ENCODE assay signal across 22 mouse cellular contexts in genomic region chr11:102291051-102291535, GRCm38 (mm10). TPM values are rescaled to one million over a fixed set of nuclear protein-coding genes. Genes with fewer than 3 reads are reported as not detected.
DNase-seq lines count a peak whose midpoint lies in the region; ATAC-seq and TF ChIP-seq lines count a peak whose summit lies in the region.
"Had no signal": no experiment of that assay in that cellular context is flagged by ENCODE, and none has a peak within 500 bp of the region (broad histone marks: within the 10 kb centered on the region; RNA-seq: fewer than 3 reads in every experiment).

No protein-coding gene starts in this region.

- no peak for TF ChIP-seq CTCF in hindbrain, postnatal 0 days (IDR thresholded peaks at IDR 0.05; ENCODE audit: low read depth)

- no peaks in the 10 kb centered on the region for H3K27me3 ChIP-seq in hindbrain, embryonic 12.5 days
- no peaks in the 10 kb centered on the region for H3K27me3 ChIP-seq in hindbrain, postnatal 0 days (ENCODE audit: insufficient read depth, low read length)
- no peaks in the 10 kb centered on the region for H3K27me3 ChIP-seq in neural tube, embryonic 13.5 days
- H3K27me3 ChIP-seq in embryonic facial prominence, embryonic 14.5 days (replicated peaks; ENCODE audit: control insufficient read depth, insufficient read depth, low read length), result no peaks in the 10 kb centered on the region
- H3K27me3 ChIP-seq: embryonic facial prominence, embryonic 12.5 days; heart, embryonic 15.5 days; intestine, embryonic 15.5 days; liver, embryonic 13.5 days; lung, embryonic 15.5 days; midbrain, embryonic 13.5 days; stomach, embryonic 15.5 days had no signal

- no peak for ATAC-seq in hindbrain, embryonic 12.5 days (ENCODE audit: low FRiP score)
- ATAC-seq in hindbrain, postnatal 0 days, result no peak
- no peak for ATAC-seq in neural tube, embryonic 13.5 days (ENCODE audit: low read depth)
- ATAC-seq in embryonic facial prominence, embryonic 14.5 days (ENCODE audit: low read depth), result no peak
- ATAC-seq: intestine, embryonic 15.5 days; midbrain, embryonic 13.5 days had no signal

- H3K36me3 ChIP-seq in hindbrain, embryonic 12.5 days, result peaks cover 68% of the 10 kb centered on the region
- H3K36me3 ChIP-seq in hindbrain, postnatal 0 days (ENCODE audit: insufficient read depth, low read length), result peaks cover 29% of the 10 kb centered on the region
- peaks cover 74% of the 10 kb centered on the region for H3K36me3 ChIP-seq in neural tube, embryonic 13.5 days
- H3K36me3 ChIP-seq in embryonic facial prominence, embryonic 14.5 days (ENCODE audit: control insufficient read depth, insufficient read depth, low read length), result peaks cover 67% of the 10 kb centered on the region

- H3K4me1 ChIP-seq in hindbrain, embryonic 12.5 days, result peaks cover 36% of the 10 kb centered on the region
- peaks cover 7% of the 10 kb centered on the region; the same call in 1 of the 2 replicates for H3K4me1 ChIP-seq in hindbrain, postnatal 0 days (ENCODE audit: insufficient read depth, low read length)
- H3K4me1 ChIP-seq in neural tube, embryonic 13.5 days (replicated peaks), result peaks cover 32% of the 10 kb centered on the region
- peaks cover 15% of the 10 kb centered on the region for H3K4me1 ChIP-seq in embryonic facial prominence, embryonic 14.5 days (ENCODE audit: control insufficient read depth, insufficient read depth, low read length)

- H3K9me3 ChIP-seq in hindbrain, embryonic 12.5 days (replicated peaks), result no peaks in the 10 kb centered on the region
- H3K9me3 ChIP-seq in hindbrain, postnatal 0 days (ENCODE audit: low read length), result no peaks in the 10 kb centered on the region
- H3K9me3 ChIP-seq in neural tube, embryonic 13.5 days, result no peaks in the 10 kb centered on the region
- H3K9me3 ChIP-seq in embryonic facial prominence, embryonic 14.5 days (ENCODE audit: control insufficient read depth, low read length), result no peaks in the 10 kb centered on the region
- H3K9me3 ChIP-seq: embryonic facial prominence, embryonic 12.5 days; heart, embryonic 15.5 days; intestine, embryonic 15.5 days; liver, embryonic 13.5 days; lung, embryonic 15.5 days; midbrain, embryonic 13.5 days; stomach, embryonic 15.5 days had no signal

- no peak overlapping the region for H3K4me3 ChIP-seq in hindbrain, embryonic 12.5 days
- H3K4me3 ChIP-seq in hindbrain, postnatal 0 days (ENCODE audit: low read length), result no peak overlapping the region
- no peak overlapping the region for H3K4me3 ChIP-seq in neural tube, embryonic 13.5 days
- no peak overlapping the region for H3K4me3 ChIP-seq in embryonic facial prominence, embryonic 14.5 days (ENCODE audit: low read depth, low read length)
- H3K4me3 ChIP-seq: embryonic facial prominence, embryonic 12.5 days; gastrocnemius, adult 2 months; heart, embryonic 15.5 days; intestine, embryonic 15.5 days; liver, embryonic 13.5 days; lung, embryonic 15.5 days; midbrain, embryonic 13.5 days; stomach, embryonic 15.5 days had no signal

- peak; percentile 53 for DNase-seq in cerebellum, adult 9-11 months
- no peak for DNase-seq in cerebellum, postnatal 36 days
- no peak for DNase-seq in hindbrain, postnatal 0 days (ENCODE audit: low spot score)
- DNase-seq in neural tube, embryonic 10.5 days (ENCODE audit: extremely low spot score, low spot score), result no peak
- DNase-seq in embryonic facial prominence, embryonic 14.5 days (ENCODE audit: low spot score), result no peak
- DNase-seq: adrenal gland, postnatal 10 days; B cell, adult 2 months; gastrocnemius, adult 2 months; kidney, adult 9 months; kidney, postnatal 25 days; liver, embryonic 13.5 days; right cerebral cortex, postnatal 14 days had no signal

- 85% methylated on average over 11 of the region's 11 CpGs for WGBS in hindbrain, embryonic 12.5 days
- 76% methylated on average over 11 of the region's 11 CpGs for WGBS in hindbrain, postnatal 0 days
- 82% methylated on average over 11 of the region's 11 CpGs for WGBS in neural tube, embryonic 13.5 days
- 85% methylated on average over 7 of the region's 11 CpGs for WGBS in embryonic facial prominence, embryonic 14.5 days

- H3K27ac ChIP-seq in hindbrain, embryonic 12.5 days, result no peak overlapping the region
- H3K27ac ChIP-seq in hindbrain, postnatal 0 days, result no peak overlapping the region
- H3K27ac ChIP-seq in neural tube, embryonic 13.5 days (replicated peaks), result no peak overlapping the region
- H3K27ac ChIP-seq in embryonic facial prominence, embryonic 14.5 days (replicated peaks; ENCODE audit: low read depth, low read length), result no peak overlapping the region
- H3K27ac ChIP-seq: embryonic facial prominence, embryonic 12.5 days; gastrocnemius, adult 2 months; heart, embryonic 15.5 days; intestine, embryonic 15.5 days; liver, embryonic 13.5 days; lung, embryonic 15.5 days; midbrain, embryonic 13.5 days; stomach, embryonic 15.5 days had no signal

- H3K4me2 ChIP-seq in hindbrain, embryonic 12.5 days (replicated peaks), result no peak overlapping the region
- H3K4me2 ChIP-seq in hindbrain, postnatal 0 days (ENCODE audit: low read depth, low read length), result no peak overlapping the region
- no peak overlapping the region for H3K4me2 ChIP-seq in neural tube, embryonic 13.5 days
- no peak overlapping the region for H3K4me2 ChIP-seq in embryonic facial prominence, embryonic 14.5 days (ENCODE audit: low read depth, low read length)
- H3K4me2 ChIP-seq: embryonic facial prominence, embryonic 12.5 days; heart, embryonic 15.5 days; intestine, embryonic 15.5 days; liver, embryonic 13.5 days; lung, embryonic 15.5 days; midbrain, embryonic 13.5 days; stomach, embryonic 15.5 days had no signal

- H3K9ac ChIP-seq in hindbrain, embryonic 12.5 days, result 0 out of 2 replicates have a peak overlapping the region, but pooled peaks have one; percentile 24
- H3K9ac ChIP-seq in hindbrain, postnatal 0 days (replicated peaks; ENCODE audit: low read length), result no peak overlapping the region
- H3K9ac ChIP-seq in neural tube, embryonic 13.5 days, result peak overlapping the region; percentile 41; the same call in 1 of the 2 replicates
- peak overlapping the region; percentile 30; the same call in 1 of the 2 replicates for H3K9ac ChIP-seq in embryonic facial prominence, embryonic 14.5 days (ENCODE audit: low read depth, low read length)
- H3K9ac ChIP-seq: embryonic facial prominence, embryonic 12.5 days; heart, embryonic 15.5 days; intestine, embryonic 15.5 days; lung, embryonic 15.5 days; stomach, embryonic 15.5 days had no signal

RNA-seq across cellular contexts. Expression of gene Atxn7l3, which starts 5.3 kb away (rescaled TPM):
- 28.5 and 29.7 TPM in 2 replicates for polyA plus RNA-seq in hindbrain, embryonic 12.5 days (2016; fragmentation: Nextera tagmentation; extraction: Ambion mirVana)
- total RNA-seq in hindbrain, postnatal 0 days (2014; rRNA removed), result 146 and 149 TPM in 2 replicates
- 22.8 and 23.7 TPM in 2 replicates for polyA plus RNA-seq in hindbrain, postnatal 0 days (2015; fragmentation: Nextera tagmentation; extraction: Ambion mirVana)
- polyA plus RNA-seq in neural tube, embryonic 13.5 days (2015; fragmentation: Nextera tagmentation; extraction: Ambion mirVana), result 26.7 and 30.6 TPM in 2 replicates
- 19.5 and 20.8 TPM in 2 replicates for polyA plus RNA-seq in embryonic facial prominence, embryonic 14.5 days (2014; fragmentation: Nextera tagmentation; extraction: Ambion mirVana)

RNA-seq across cellular contexts. Expression of gene Tmub2, which starts 6.4 kb away (rescaled TPM):
- polyA plus RNA-seq in hindbrain, embryonic 12.5 days (2016; fragmentation: Nextera tagmentation; extraction: Ambion mirVana), result 67.9 and 68.4 TPM in 2 replicates
- 81.8 and 92.7 TPM in 2 replicates for total RNA-seq in hindbrain, postnatal 0 days (2014; rRNA removed)
- 71.0 and 72.2 TPM in 2 replicates for polyA plus RNA-seq in hindbrain, postnatal 0 days (2015; fragmentation: Nextera tagmentation; extraction: Ambion mirVana)
- 79.6 and 81.4 TPM in 2 replicates for polyA plus RNA-seq in neural tube, embryonic 13.5 days (2015; fragmentation: Nextera tagmentation; extraction: Ambion mirVana)
- 49.8 and 55.9 TPM in 2 replicates for polyA plus RNA-seq in embryonic facial prominence, embryonic 14.5 days (2014; fragmentation: Nextera tagmentation; extraction: Ambion mirVana)

RNA-seq across cellular contexts. Expression of gene Asb16, which starts 22.6 kb away (rescaled TPM):
- not detected in 2 replicates for polyA plus RNA-seq in hindbrain, embryonic 12.5 days (2016; fragmentation: Nextera tagmentation; extraction: Ambion mirVana)
- total RNA-seq in hindbrain, postnatal 0 days (2014; rRNA removed), result 2.2 and 2.6 TPM in 2 replicates
- 0.29 and 0.41 TPM in 2 replicates for polyA plus RNA-seq in hindbrain, postnatal 0 days (2015; fragmentation: Nextera tagmentation; extraction: Ambion mirVana)
- polyA plus RNA-seq in neural tube, embryonic 13.5 days (2015; fragmentation: Nextera tagmentation; extraction: Ambion mirVana), result not detected in 2 replicates
- 0.25 and 0.33 TPM in 2 replicates for polyA plus RNA-seq in embryonic facial prominence, embryonic 14.5 days (2014; fragmentation: Nextera tagmentation; extraction: Ambion mirVana)
- total RNA-seq: hematopoietic stem cell, adult 5-6 weeks; neutrophil, adult 5-6 weeks had no signal
- polyA plus RNA-seq: intestine, embryonic 15.5 days; midbrain, embryonic 13.5 days; stomach, embryonic 15.5 days had no signal

RNA-seq across cellular contexts. Expression of gene Ubtf, which starts 28.4 kb away (rescaled TPM):
- 101 and 111 TPM in 2 replicates for polyA plus RNA-seq in hindbrain, embryonic 12.5 days (2016; fragmentation: Nextera tagmentation; extraction: Ambion mirVana)
- 53.7 and 63.7 TPM in 2 replicates for total RNA-seq in hindbrain, postnatal 0 days (2014; rRNA removed)
- polyA plus RNA-seq in hindbrain, postnatal 0 days (2015; fragmentation: Nextera tagmentation; extraction: Ambion mirVana), result 74.6 and 76.1 TPM in 2 replicates
- 78.2 and 83.9 TPM in 2 replicates for polyA plus RNA-seq in neural tube, embryonic 13.5 days (2015; fragmentation: Nextera tagmentation; extraction: Ambion mirVana)
- polyA plus RNA-seq in embryonic facial prominence, embryonic 14.5 days (2014; fragmentation: Nextera tagmentation; extraction: Ambion mirVana), result 73.3 and 83.9 TPM in 2 replicates

RNA-seq across cellular contexts. Expression of gene BC030867, which starts 42.4 kb away (rescaled TPM):
- 9.4 and 12.5 TPM in 2 replicates for polyA plus RNA-seq in hindbrain, embryonic 12.5 days (2016; fragmentation: Nextera tagmentation; extraction: Ambion mirVana)
- total RNA-seq in hindbrain, postnatal 0 days (2014; rRNA removed), result 2.3 and 2.4 TPM in 2 replicates
- 2.1 and 2.3 TPM in 2 replicates for polyA plus RNA-seq in hindbrain, postnatal 0 days (2015; fragmentation: Nextera tagmentation; extraction: Ambion mirVana)
- polyA plus RNA-seq in neural tube, embryonic 13.5 days (2015; fragmentation: Nextera tagmentation; extraction: Ambion mirVana), result 1.9 and 3.7 TPM in 2 replicates
- 11.7 and 12.6 TPM in 2 replicates for polyA plus RNA-seq in embryonic facial prominence, embryonic 14.5 days (2014; fragmentation: Nextera tagmentation; extraction: Ambion mirVana)
- total RNA-seq: gastrocnemius, adult 2 months; neutrophil, adult 5-6 weeks had no signal
